Mouse (Mus musculus): Measurements from ENCODE around the gene Brd3os.

DNA sequence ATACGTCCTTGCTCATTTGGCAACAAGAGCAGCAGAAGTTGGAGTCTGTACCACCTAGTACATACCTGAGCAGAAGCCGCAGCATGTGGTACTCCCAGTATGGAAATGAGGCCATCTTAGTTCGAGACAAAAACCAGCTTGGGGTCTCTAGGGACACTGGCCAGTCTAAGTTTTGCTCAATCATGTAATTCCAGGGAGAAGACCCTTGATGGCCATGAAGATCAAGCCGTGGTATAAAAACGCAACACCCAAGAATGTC is 1.3 kb downstream of the Brd3os start:
- TF ChIP-seq EP300 (IDR thresholded peaks at IDR 0.05; ENCODE audit: insufficient read depth, low read depth, low read length): no peak
- no peak for TF ChIP-seq CTCF (IDR thresholded peaks at IDR 0.05; ENCODE audit: low read depth, low read length)
